Mouse (Mus musculus) embryonic facial prominence, embryonic 10.5 days (tissue): Measurements from ENCODE around the gene Kcnip4. TPM values are rescaled to one million over a fixed set of nuclear protein-coding genes. Genes with fewer than 3 reads are reported as not detected.
A peak's percentile ranks its signal among the peaks of the same experiment; 100 is the strongest.

Experiments
- DNase-seq: peaks from one replicate; pipeline ENCODE4 v3.0.0-alpha.2; 2017; ENCODE audit warnings: low spot score
- H3K27ac ChIP-seq: fragments of 300-500 bp; sonication (generic); replicated peaks from 2 replicates; pipeline ENCODE4 v1.5.1; 2016; ENCODE audit warnings: mild to moderate bottlenecking
- H3K27me3 ChIP-seq: fragments of 300-500 bp; sonication (generic); replicated peaks from 2 replicates; pipeline ENCODE4 v1.6.1; 2016; ENCODE audit warnings: low read depth, mild to moderate bottlenecking; ENCODE audit not compliant: poor library complexity, severe bottlenecking
- H3K36me3 ChIP-seq: fragments of 300-500 bp; sonication (generic); replicated peaks from 2 replicates; pipeline ENCODE4 v1.6.1; 2016; ENCODE audit warnings: mild to moderate bottlenecking, moderate library complexity
- H3K4me1 ChIP-seq: fragments of 300-500 bp; sonication (generic); 2 replicates; pipeline ENCODE4 v1.6.1; 2016
- H3K4me3 ChIP-seq: fragments of 300-500 bp; sonication (generic); 2 replicates; pipeline ENCODE4 v1.5.1; 2016; ENCODE audit warnings: mild to moderate bottlenecking, moderate library complexity
- H3K9me3 ChIP-seq: fragments of 300-500 bp; sonication (generic); 2 replicates; pipeline ENCODE4 v1.6.1; 2016; ENCODE audit warnings: mild to moderate bottlenecking
- WGBS: fragments of 180-500 bp; shearing (Covaris S2); methylation state at CpG from one replicate; pipeline ENCODE4 v1.1.7; 2016; 5-methylcytosine and 5-hydroxymethylcytosine counted together
- polyA plus RNA-seq: library from polyadenylated mRNA; unstranded; fragments of >200 nt; fragmentation: Nextera tagmentation; extraction: Ambion mirVana; gene quantifications from 2 replicates; pipeline ENCODE4 v1.2.1, GENCODE M21; 2016

The Kcnip4 gene
- polyA plus RNA-seq, 1 experiment from 2014 or later: 0.98 TPM

DNA sequence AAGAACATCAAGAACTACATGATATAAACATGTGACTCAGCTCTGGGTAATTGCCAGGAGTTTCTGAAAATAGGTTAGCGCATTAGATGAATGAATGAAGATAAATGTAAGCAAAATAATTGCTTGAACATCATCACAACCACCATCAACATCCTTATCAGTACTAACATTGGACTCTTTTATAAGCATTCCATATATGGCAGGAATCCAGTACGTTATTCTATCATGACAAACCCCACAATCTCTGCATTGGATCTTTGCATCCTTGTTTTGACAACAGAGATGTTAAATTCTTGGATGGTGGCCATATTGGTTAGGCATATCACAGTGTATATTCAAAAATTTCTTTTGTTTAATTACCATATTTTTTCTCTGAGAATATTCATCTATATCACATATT, 375.0 kb downstream of the Kcnip4 start:
- WGBS: 86% methylated on average over 2 of the region's 2 CpGs
- H3K4me3 ChIP-seq: no peak overlapping the region
- no peak for DNase-seq

DNA sequence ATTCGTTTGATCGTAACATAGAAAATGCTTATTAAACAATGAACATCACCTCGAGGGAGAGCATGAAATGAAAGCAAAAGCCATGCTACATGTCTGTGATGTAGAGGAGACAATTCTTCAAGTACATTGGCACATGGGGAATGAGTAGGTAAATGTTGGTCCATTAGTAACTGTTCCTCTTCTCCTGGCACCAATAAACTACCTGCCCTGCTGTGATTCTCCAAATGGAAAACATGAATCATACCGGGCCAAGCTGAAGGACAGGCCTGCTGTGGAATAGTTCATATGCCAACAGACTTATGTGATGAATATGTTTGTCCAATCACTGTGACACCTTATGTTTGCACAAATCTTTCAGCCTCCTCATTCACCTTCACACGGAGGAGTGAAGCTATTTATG, 429.3 kb downstream of the Kcnip4 start:
- Histone ChIP-seq H3K9me3 (no peaks in the 10 kb centered on the region), H3K27ac (no peak overlapping the region), H3K4me3 (no peak overlapping the region), H3K27me3 (no peaks in the 10 kb centered on the region), H3K4me1 (no peaks in the 10 kb centered on the region), H3K36me3 (no peaks in the 10 kb centered on the region)
- no peak for DNase-seq
- WGBS: 87% methylated on average over 5 of the region's 5 CpGs

More for the DNA sequence above, 375.0 kb downstream of the Kcnip4 start:
- H3K27ac ChIP-seq: no peak overlapping the region
- no peaks in the 10 kb centered on the region for H3K4me1 ChIP-seq
- H3K9me3 ChIP-seq: no peaks in the 10 kb centered on the region
- no peaks in the 10 kb centered on the region for H3K27me3 ChIP-seq
- no peaks in the 10 kb centered on the region for H3K36me3 ChIP-seq

DNA sequence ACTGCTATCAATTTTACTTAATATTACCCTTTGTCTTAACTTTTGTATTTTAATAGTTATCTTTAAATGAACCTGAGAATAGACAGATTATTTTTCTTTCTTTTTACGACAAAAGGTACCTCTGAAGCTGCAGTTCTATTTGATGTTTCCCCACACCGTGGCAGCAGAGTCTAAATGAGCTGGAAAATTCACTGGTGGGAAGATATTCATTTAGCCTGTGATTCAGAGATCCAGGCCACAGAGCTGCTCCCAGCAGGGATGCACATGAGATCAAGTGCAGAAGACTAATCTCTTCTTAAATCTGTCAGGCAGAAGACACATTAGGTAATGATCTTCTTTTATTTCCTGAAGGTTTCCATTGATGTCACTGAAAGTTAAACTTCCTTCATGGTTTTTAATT, 429.8 kb downstream of the Kcnip4 start:
- WGBS: 73% methylated on average over 2 of the region's 2 CpGs
- Histone ChIP-seq H3K36me3 (no peaks in the 10 kb centered on the region), H3K27ac (no peak overlapping the region), H3K27me3 (no peaks in the 10 kb centered on the region), H3K9me3 (no peaks in the 10 kb centered on the region), H3K4me3 (no peak overlapping the region), H3K4me1 (no peaks in the 10 kb centered on the region)
- DNase-seq: no peak

DNA sequence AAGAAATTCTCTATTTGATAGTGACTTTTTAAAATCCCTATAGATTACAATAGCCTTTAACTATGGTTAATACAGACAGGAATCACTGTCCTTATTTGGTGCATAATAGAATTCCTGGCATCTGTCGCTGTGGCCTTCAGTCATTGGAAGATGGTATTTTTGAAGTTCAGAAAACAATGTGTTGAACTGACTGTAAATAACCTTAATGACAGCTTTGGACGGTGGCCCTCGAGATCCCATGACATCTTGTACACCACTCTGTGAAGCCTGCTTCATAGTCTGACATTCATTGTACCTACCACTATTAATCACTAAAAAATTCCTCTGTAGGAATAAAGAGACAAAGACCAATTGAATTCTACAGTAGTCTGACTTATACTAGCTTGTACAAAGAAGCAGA, 430.4 kb downstream of the Kcnip4 start:
- H3K27me3 ChIP-seq: no peaks in the 10 kb centered on the region
- no peaks in the 10 kb centered on the region for H3K9me3 ChIP-seq
- no peaks in the 10 kb centered on the region for H3K36me3 ChIP-seq
- no peak overlapping the region for H3K27ac ChIP-seq
- H3K4me3 ChIP-seq: no peak overlapping the region
- WGBS: 74% methylated on average over 3 of the region's 3 CpGs
- H3K4me1 ChIP-seq: no peaks in the 10 kb centered on the region
- DNase-seq: no peak

DNA sequence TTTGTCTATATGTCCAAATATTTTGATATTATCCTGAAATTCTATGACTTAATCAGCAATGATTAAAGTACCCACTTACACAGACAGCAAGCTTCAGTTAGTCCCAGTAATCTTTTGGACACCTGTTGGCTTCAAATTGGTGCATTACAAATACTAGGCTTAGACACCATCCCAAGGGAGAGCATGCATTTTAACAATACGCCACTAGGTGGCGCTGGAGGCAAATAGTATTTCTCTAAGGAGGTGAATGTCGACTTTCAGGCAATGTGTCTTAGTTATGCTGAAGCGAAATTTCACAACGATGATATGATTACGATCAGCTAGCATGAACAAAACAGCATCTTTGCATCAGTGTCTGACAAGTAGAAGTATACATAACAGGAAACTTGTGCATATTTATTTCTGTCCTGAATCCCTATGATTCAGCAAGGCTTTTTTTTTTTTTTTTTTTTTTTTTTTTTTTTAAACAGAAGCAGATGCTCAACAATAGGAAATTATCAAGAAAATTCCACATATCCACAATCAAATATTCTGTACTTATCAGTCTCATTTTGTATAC, 434.5 kb downstream of the Kcnip4 start:
- Histone ChIP-seq H3K27ac (no peak overlapping the region), H3K4me1 (no peaks in the 10 kb centered on the region), H3K4me3 (no peak overlapping the region), H3K36me3 (no peaks in the 10 kb centered on the region), H3K9me3 (no peaks in the 10 kb centered on the region), H3K27me3 (no peaks in the 10 kb centered on the region)
- 22% methylated on average over 6 of the region's 6 CpGs for WGBS
- peak; percentile 79 for DNase-seq

DNA sequence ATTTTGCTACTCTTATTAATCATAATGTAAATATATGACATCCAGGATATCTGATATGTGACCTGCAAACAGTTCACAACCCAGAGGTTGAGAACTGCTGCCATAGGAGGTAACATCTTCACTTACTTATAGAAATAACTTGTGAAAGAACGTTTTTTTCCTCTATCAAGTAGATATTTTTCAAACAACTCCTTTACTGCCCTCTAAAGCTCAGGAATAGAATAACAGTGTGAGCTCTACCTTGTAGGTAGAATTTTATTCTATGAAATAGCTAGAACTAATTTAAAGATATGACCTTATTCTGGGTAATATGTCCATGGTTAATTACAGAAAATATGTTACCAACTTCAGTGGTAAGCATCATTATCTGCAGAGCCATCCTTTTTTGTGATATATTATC, 459.1 kb downstream of the Kcnip4 start:
- no peaks in the 10 kb centered on the region for H3K27me3 ChIP-seq
- no peak overlapping the region for H3K4me3 ChIP-seq
- no peak for DNase-seq
- H3K4me1 ChIP-seq: no peaks in the 10 kb centered on the region
- H3K27ac ChIP-seq: no peak overlapping the region
- no peaks in the 10 kb centered on the region for H3K9me3 ChIP-seq
- 31% methylated on average over 1 of the region's 1 CpGs for WGBS
- no peaks in the 10 kb centered on the region for H3K36me3 ChIP-seq

DNA sequence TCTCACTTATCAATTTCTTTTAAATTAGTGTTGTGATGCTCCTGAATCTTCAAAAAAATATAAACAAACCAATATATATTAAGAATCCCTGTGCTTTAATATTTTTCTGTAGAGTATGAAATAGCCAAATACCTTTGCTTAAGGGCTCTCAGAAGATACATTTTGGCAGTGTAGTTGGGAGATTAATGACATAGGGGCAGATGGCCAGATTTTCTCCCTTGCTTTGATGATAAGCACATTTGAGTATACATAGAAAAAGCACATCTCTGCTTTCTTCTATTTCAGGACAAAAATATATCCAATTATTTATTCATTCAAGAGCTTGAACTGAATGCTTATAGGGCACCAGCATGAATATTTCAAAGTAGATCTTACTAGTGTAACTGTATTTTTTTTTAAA, 465.8 kb downstream of the Kcnip4 start:
- no peaks in the 10 kb centered on the region for H3K27me3 ChIP-seq
- DNase-seq: no peak
- H3K9me3 ChIP-seq: no peaks in the 10 kb centered on the region
- H3K4me1 ChIP-seq: no peaks in the 10 kb centered on the region
- H3K27ac ChIP-seq: no peak overlapping the region
- no peak overlapping the region for H3K4me3 ChIP-seq
- H3K36me3 ChIP-seq: no peaks in the 10 kb centered on the region

DNA sequence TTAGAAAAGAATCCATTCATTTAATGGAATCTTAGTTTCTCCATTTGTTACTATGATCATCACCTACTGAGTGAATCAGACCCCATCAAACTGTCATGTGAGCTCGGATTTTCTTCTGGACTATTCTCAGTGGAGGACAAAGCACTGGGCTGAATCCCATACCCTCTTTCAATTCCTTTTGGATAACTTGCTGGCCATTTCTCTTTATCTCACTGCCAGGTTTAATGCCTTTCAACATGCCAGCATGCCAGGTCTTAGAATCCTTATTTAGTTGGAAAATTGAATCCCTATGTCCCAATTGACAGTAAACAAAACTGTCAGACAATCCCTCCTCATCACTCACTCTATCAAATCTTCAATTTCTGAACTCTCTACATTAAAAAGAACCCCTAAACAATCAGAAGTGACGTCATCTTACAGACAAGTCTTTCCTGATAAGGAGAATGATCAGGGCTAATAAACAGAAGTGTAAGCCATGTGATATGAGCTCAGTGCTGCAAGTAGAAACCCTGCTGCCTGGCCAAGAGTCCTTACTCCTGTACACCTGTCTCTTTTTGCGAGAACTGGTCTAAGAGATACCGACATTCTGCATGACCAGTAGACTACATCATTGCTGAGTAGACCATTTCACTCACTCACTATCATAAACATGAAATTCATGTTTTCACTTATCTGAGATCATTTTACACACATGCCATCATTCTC, 466.9 kb downstream of the Kcnip4 start:
- 88% methylated on average over 4 of the region's 4 CpGs for WGBS
- no peak for DNase-seq
- no peaks in the 10 kb centered on the region for H3K36me3 ChIP-seq
- H3K27ac ChIP-seq: no peak overlapping the region
- H3K9me3 ChIP-seq: no peaks in the 10 kb centered on the region
- no peak overlapping the region for H3K4me3 ChIP-seq
- no peaks in the 10 kb centered on the region for H3K4me1 ChIP-seq
- no peaks in the 10 kb centered on the region for H3K27me3 ChIP-seq

DNA sequence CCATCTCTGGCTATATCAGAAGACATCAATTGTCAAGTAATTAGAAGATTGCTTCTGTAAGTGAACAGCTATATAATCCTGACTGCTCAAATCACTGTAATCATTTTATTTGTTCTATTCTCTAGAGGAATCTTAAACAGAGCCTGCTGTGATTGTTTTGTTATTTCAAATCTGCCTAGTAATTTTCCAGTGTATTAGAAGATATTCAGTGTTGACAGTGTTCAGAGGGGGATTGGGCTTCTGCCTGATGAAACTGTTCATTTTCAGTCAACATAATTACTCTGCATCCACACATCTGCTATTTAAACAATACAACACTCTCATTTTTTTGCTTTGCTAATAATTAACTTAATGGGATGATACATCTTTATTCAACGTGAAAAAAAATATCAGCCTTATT, 476.7 kb downstream of the Kcnip4 start:
- Histone ChIP-seq H3K27ac (no peak overlapping the region), H3K27me3 (no peaks in the 10 kb centered on the region), H3K4me3 (no peak overlapping the region), H3K4me1 (no peaks in the 10 kb centered on the region), H3K36me3 (no peaks in the 10 kb centered on the region), H3K9me3 (no peaks in the 10 kb centered on the region)
- DNase-seq: no peak
- WGBS: 75% methylated on average over 1 of the region's 1 CpGs

DNA sequence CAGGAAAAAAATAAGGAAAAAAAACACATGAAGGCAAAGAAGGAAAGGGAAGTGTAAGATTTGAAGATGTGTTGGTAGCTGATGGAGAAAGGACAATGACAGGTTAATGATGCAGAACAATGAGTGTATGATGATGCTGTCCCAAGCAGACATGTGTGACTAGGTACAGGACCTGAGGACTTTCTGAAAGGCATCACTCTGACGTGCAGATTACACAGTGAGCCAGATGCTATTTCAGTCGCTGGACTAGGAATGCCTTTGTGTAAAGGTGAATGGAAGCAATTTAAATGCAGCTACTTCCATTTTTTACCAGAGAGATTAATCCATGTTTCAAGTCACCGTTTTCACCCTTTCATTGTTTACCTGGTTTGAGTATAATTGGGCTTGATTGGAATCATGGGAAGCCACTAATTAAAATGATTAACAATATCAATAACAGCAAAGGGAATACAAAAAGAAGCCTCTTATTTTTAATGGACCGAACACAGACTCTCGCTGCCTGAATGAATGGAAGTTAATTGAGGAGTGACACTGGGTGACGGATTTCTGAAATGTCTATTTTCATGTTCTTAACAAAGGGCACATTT, 483.4 kb downstream of the Kcnip4 start:
- Histone ChIP-seq H3K4me1 (no peaks in the 10 kb centered on the region), H3K4me3 (no peak overlapping the region), H3K9me3 (no peaks in the 10 kb centered on the region), H3K27me3 (no peaks in the 10 kb centered on the region), H3K36me3 (no peaks in the 10 kb centered on the region), H3K27ac (no peak overlapping the region)
- 54% methylated on average over 6 of the region's 6 CpGs for WGBS
- DNase-seq: no peak

DNA sequence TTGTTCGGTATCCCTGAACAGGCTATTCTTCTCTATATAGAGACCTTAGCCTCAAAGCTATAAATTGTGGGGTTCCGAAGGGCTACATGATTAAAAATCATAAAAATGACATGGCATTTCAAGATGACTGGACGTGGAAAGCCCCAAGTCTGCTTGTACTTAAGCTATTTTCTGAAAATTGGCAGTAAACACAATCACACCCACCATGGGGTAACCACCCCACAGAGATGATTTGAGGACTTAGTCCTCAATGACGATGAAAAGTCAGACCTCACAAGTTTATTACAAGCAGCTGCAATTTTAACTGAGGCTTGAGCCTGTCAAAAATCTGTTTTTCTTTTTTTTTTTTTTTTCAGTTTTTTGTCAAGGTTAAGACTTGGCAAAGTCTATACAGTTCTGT, 527.3 kb downstream of the Kcnip4 start:
- Histone ChIP-seq H3K4me3 (no peak overlapping the region), H3K27me3 (no peaks in the 10 kb centered on the region), H3K36me3 (no peaks in the 10 kb centered on the region), H3K4me1 (no peaks in the 10 kb centered on the region), H3K9me3 (no peaks in the 10 kb centered on the region), H3K27ac (no peak overlapping the region)
- WGBS: 71% methylated on average over 4 of the region's 4 CpGs
- DNase-seq: no peak

DNA sequence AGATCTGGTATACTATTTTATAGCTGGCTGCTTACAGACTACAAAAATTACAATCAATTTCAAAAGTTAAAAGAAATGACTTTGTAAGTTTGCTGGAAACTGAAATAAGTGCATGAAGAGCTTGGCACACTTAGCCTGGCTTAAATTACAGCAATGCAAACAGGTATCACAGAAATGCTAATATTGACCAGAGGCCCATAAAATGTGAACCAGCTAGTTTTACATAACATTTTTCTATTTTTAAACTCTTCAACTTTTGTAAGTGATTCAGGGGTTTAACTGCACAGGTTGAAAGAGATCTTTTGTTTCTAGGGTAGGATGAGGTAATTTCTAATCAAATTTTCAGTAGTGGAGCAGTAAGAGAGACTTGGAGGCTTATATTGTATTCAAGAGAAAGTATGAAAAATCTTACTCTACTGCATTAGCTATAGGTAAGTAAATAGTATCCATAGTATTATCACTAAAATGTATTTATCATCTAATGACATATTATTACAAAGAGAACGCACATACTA, 535.5 kb downstream of the Kcnip4 start:
- 91% methylated on average over 1 of the region's 1 CpGs for WGBS
- DNase-seq: no peak
- H3K4me1 ChIP-seq: no peaks in the 10 kb centered on the region
- no peak overlapping the region for H3K27ac ChIP-seq
- H3K4me3 ChIP-seq: no peak overlapping the region
- no peaks in the 10 kb centered on the region for H3K9me3 ChIP-seq
- no peaks in the 10 kb centered on the region for H3K36me3 ChIP-seq
- H3K27me3 ChIP-seq: no peaks in the 10 kb centered on the region

DNA sequence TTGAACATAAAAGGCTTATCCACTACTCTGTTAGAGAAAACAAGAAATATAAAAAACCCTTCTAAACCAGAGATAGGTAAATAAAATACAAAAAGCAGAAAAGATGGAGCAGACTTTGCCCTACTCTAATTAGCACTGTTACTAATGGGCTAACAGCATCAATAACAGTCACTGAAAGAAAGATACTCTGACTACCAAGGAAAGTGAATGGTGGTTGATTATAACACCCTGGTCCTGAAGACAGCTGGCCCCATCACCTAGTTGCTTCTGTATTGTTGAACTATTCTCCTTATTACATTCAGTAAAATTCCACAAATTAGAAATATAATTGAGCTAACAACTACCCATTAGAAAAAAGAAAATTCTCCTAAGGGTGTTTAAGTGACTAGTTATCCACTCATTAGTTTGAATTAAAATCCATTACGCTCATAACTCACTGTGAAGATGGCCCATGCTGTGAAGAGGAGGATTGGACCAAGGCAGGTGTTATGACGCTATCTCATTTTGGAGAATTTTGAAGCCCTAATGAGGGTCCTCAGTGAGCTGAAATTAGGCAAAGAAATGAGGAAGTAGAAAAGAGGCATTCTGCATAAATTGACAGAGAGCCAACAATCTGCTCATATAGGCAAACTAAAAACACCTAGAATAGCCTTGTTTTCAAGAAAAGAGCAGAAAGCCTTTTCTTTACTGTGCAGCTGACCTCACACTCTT, 582.2 kb downstream of the Kcnip4 start:
- H3K36me3 ChIP-seq: no peaks in the 10 kb centered on the region
- H3K4me1 ChIP-seq: no peaks in the 10 kb centered on the region
- 91% methylated on average over 2 of the region's 2 CpGs for WGBS
- no peak overlapping the region for H3K4me3 ChIP-seq
- H3K27me3 ChIP-seq: no peaks in the 10 kb centered on the region
- H3K9me3 ChIP-seq: no peaks in the 10 kb centered on the region
- no peak for DNase-seq
- no peak overlapping the region for H3K27ac ChIP-seq
